Mouse (Mus musculus): Measurements from ENCODE around the gene Rbbp4. TPM values are rescaled to one million over a fixed set of nuclear protein-coding genes. Genes with fewer than 3 reads are reported as not detected.
"Not testable (repeated sequence)": the region's sequence is repeated elsewhere in the genome, so short reads cannot be mapped to it uniquely, and the experiment has no call there.

Rbbp4 gene
- polyA plus RNA-seq, 1 experiment from 2014 or later: 428 TPM

GRCm38 (mm10) chr4:129362771-129363170, 27.6 kb upstream of the Rbbp4 start:
- Histone ChIP-seq H3K4me2 (ENCODE audit: low read length) (no peak overlapping the region), H3K9ac (ENCODE audit: low read length) (no peak overlapping the region), H3K9me3 (replicated peaks; ENCODE audit: control insufficient read depth, low read length) (no peaks in the 10 kb centered on the region), H3K27me3 (replicated peaks; ENCODE audit: control insufficient read depth, insufficient read depth, low read length) (no peaks in the 10 kb centered on the region), H3K36me3 (ENCODE audit: control insufficient read depth, insufficient read depth, low read length) (peaks cover 19% of the 10 kb centered on the region), H3K27ac (ENCODE audit: low read depth, low read length) (no peak overlapping the region), H3K4me1 (ENCODE audit: control insufficient read depth, insufficient read depth, low read length) (no peaks in the 10 kb centered on the region), H3K4me3 (ENCODE audit: low read depth, low read length) (no peak overlapping the region)
- ATAC-seq: no peak
- 67% methylated on average over 5 of the region's 5 CpGs for WGBS
- no peak for DNase-seq (ENCODE audit: low spot score)

- H3K36me3 ChIP-seq (ENCODE audit: control insufficient read depth, insufficient read depth, low read length): peaks cover 20% of the 10 kb centered on the region
- not testable (repeated sequence) for H3K9me3 ChIP-seq (replicated peaks; ENCODE audit: control insufficient read depth, low read length); H3K27me3 ChIP-seq (replicated peaks; ENCODE audit: control insufficient read depth, insufficient read depth, low read length); H3K4me1 ChIP-seq (ENCODE audit: control insufficient read depth, insufficient read depth, low read length); H3K4me3 ChIP-seq (ENCODE audit: low read depth, low read length); H3K27ac ChIP-seq (ENCODE audit: low read depth, low read length); DNase-seq (ENCODE audit: low spot score); ATAC-seq; H3K9ac ChIP-seq (ENCODE audit: low read length); H3K4me2 ChIP-seq (ENCODE audit: low read length)
- 88% methylated on average over 3 of the region's 3 CpGs for WGBS
Measured at GRCm38 (mm10) chr4:129362238-129362637, 27.1 kb upstream of the Rbbp4 start.

- Histone ChIP-seq H3K9me3 (replicated peaks; ENCODE audit: control insufficient read depth, low read length) (no peaks in the 10 kb centered on the region), H3K4me2 (ENCODE audit: low read length) (no peak overlapping the region), H3K4me3 (ENCODE audit: low read depth, low read length) (no peak overlapping the region), H3K9ac (ENCODE audit: low read length) (no peak overlapping the region), H3K36me3 (ENCODE audit: control insufficient read depth, insufficient read depth, low read length) (peaks cover 51% of the 10 kb centered on the region), H3K27ac (ENCODE audit: low read depth, low read length) (no peak overlapping the region), H3K27me3 (replicated peaks; ENCODE audit: control insufficient read depth, insufficient read depth, low read length) (no peaks in the 10 kb centered on the region), H3K4me1 (ENCODE audit: control insufficient read depth, insufficient read depth, low read length) (no peaks in the 10 kb centered on the region)
- WGBS: 92% methylated on average over 15 of the region's 15 CpGs
- no peak for DNase-seq (ENCODE audit: low spot score)
- no peak for ATAC-seq
Measured at GRCm38 (mm10) chr4:129357613-129358163, 22.5 kb upstream of the Rbbp4 start.

- no peaks in the 10 kb centered on the region for H3K27me3 ChIP-seq (replicated peaks; ENCODE audit: control insufficient read depth, insufficient read depth, low read length)
- peaks cover 44% of the 10 kb centered on the region for H3K36me3 ChIP-seq (ENCODE audit: control insufficient read depth, insufficient read depth, low read length)
- H3K4me1 ChIP-seq (ENCODE audit: control insufficient read depth, insufficient read depth, low read length): no peaks in the 10 kb centered on the region
- H3K27ac ChIP-seq (ENCODE audit: low read depth, low read length): no peak overlapping the region
- no peak overlapping the region for H3K4me2 ChIP-seq (ENCODE audit: low read length)
- ATAC-seq (no peak), DNase-seq (ENCODE audit: low spot score) (no peak)
- WGBS: 85% methylated on average over 15 of the region's 15 CpGs
- no peak overlapping the region for H3K9ac ChIP-seq (ENCODE audit: low read length)
- no peak overlapping the region for H3K4me3 ChIP-seq (ENCODE audit: low read depth, low read length)
- no peaks in the 10 kb centered on the region for H3K9me3 ChIP-seq (replicated peaks; ENCODE audit: control insufficient read depth, low read length)
Measured at GRCm38 (mm10) chr4:129354236-129354635, 19.1 kb upstream of the Rbbp4 start.

- Histone ChIP-seq H3K9ac (ENCODE audit: low read length) (no peak overlapping the region), H3K27ac (ENCODE audit: low read depth, low read length) (no peak overlapping the region), H3K27me3 (replicated peaks; ENCODE audit: control insufficient read depth, insufficient read depth, low read length) (no peaks in the 10 kb centered on the region), H3K9me3 (replicated peaks; ENCODE audit: control insufficient read depth, low read length) (no peaks in the 10 kb centered on the region), H3K36me3 (ENCODE audit: control insufficient read depth, insufficient read depth, low read length) (peaks cover 42% of the 10 kb centered on the region), H3K4me1 (ENCODE audit: control insufficient read depth, insufficient read depth, low read length) (no peaks in the 10 kb centered on the region), H3K4me3 (ENCODE audit: low read depth, low read length) (no peak overlapping the region), H3K4me2 (ENCODE audit: low read length) (no peak overlapping the region)
- 93% methylated on average over 12 of the region's 12 CpGs for WGBS
- DNase-seq (ENCODE audit: low spot score) (no peak), ATAC-seq (no peak)
Measured at GRCm38 (mm10) chr4:129353176-129353575, 18.0 kb upstream of the Rbbp4 start.

- 0 out of 2 replicates have a peak, but pooled peaks have one; percentile 32 for ATAC-seq
- H3K27ac ChIP-seq (ENCODE audit: low read depth, low read length): no peak overlapping the region
- no peak for DNase-seq (ENCODE audit: low spot score)
Measured at GRCm38 (mm10) chr4:129351111-129351510, 15.9 kb upstream of the Rbbp4 start.

GRCm38 (mm10) chr4:129350644-129351043, 15.5 kb upstream of the Rbbp4 start:
- ATAC-seq (peak; percentile 81), DNase-seq (ENCODE audit: low spot score) (peak; percentile 90)
- no peaks in the 10 kb centered on the region for H3K27me3 ChIP-seq (replicated peaks; ENCODE audit: control insufficient read depth, insufficient read depth, low read length)
- no peak overlapping the region for H3K9ac ChIP-seq (ENCODE audit: low read length)
- H3K27ac ChIP-seq (ENCODE audit: low read depth, low read length): no peak overlapping the region
- H3K4me3 ChIP-seq (ENCODE audit: low read depth, low read length): no peak overlapping the region
- no peaks in the 10 kb centered on the region for H3K9me3 ChIP-seq (replicated peaks; ENCODE audit: control insufficient read depth, low read length)
- H3K4me1 ChIP-seq (ENCODE audit: control insufficient read depth, insufficient read depth, low read length): no peaks in the 10 kb centered on the region
- peaks cover 38% of the 10 kb centered on the region for H3K36me3 ChIP-seq (ENCODE audit: control insufficient read depth, insufficient read depth, low read length)
- 6% methylated on average over 1 of the region's 1 CpGs for WGBS
- H3K4me2 ChIP-seq (ENCODE audit: low read length): no peak overlapping the region

More at GRCm38 (mm10) chr4:129351111-129351510, 15.9 kb upstream of the Rbbp4 start:
- Histone ChIP-seq H3K9ac (ENCODE audit: low read length) (no peak overlapping the region), H3K9me3 (replicated peaks; ENCODE audit: control insufficient read depth, low read length) (no peaks in the 10 kb centered on the region), H3K27me3 (replicated peaks; ENCODE audit: control insufficient read depth, insufficient read depth, low read length) (no peaks in the 10 kb centered on the region), H3K36me3 (ENCODE audit: control insufficient read depth, insufficient read depth, low read length) (peaks cover 40% of the 10 kb centered on the region), H3K4me2 (ENCODE audit: low read length) (no peak overlapping the region), H3K4me3 (ENCODE audit: low read depth, low read length) (no peak overlapping the region), H3K4me1 (ENCODE audit: control insufficient read depth, insufficient read depth, low read length) (no peaks in the 10 kb centered on the region)
- 72% methylated on average over 6 of the region's 6 CpGs for WGBS

GRCm38 (mm10) chr4:129346481-129347154, 11.4 kb upstream of the Rbbp4 start:
- WGBS: 89% methylated on average over 15 of the region's 15 CpGs
- H3K27ac ChIP-seq (ENCODE audit: low read depth, low read length): no peak overlapping the region
- H3K4me2 ChIP-seq (ENCODE audit: low read length): no peak overlapping the region
- H3K9ac ChIP-seq (ENCODE audit: low read length): no peak overlapping the region
- H3K27me3 ChIP-seq (replicated peaks; ENCODE audit: control insufficient read depth, insufficient read depth, low read length): no peaks in the 10 kb centered on the region
- ATAC-seq (no peak), DNase-seq (ENCODE audit: low spot score) (peak; percentile 13)
- H3K9me3 ChIP-seq (replicated peaks; ENCODE audit: control insufficient read depth, low read length): no peaks in the 10 kb centered on the region
- H3K4me3 ChIP-seq (ENCODE audit: low read depth, low read length): no peak overlapping the region
- peaks cover 41% of the 10 kb centered on the region for H3K36me3 ChIP-seq (ENCODE audit: control insufficient read depth, insufficient read depth, low read length)
- H3K4me1 ChIP-seq (ENCODE audit: control insufficient read depth, insufficient read depth, low read length): no peaks in the 10 kb centered on the region

- DNase-seq (ENCODE audit: low spot score) (no peak), ATAC-seq (no peak)
- Histone ChIP-seq H3K4me3 (ENCODE audit: low read depth, low read length) (no peak overlapping the region), H3K27ac (ENCODE audit: low read depth, low read length) (no peak overlapping the region), H3K9ac (ENCODE audit: low read length) (no peak overlapping the region), H3K9me3 (replicated peaks; ENCODE audit: control insufficient read depth, low read length) (no peaks in the 10 kb centered on the region), H3K36me3 (ENCODE audit: control insufficient read depth, insufficient read depth, low read length) (peaks cover 42% of the 10 kb centered on the region), H3K27me3 (replicated peaks; ENCODE audit: control insufficient read depth, insufficient read depth, low read length) (no peaks in the 10 kb centered on the region), H3K4me1 (ENCODE audit: control insufficient read depth, insufficient read depth, low read length) (no peaks in the 10 kb centered on the region), H3K4me2 (ENCODE audit: low read length) (no peak overlapping the region)
- WGBS: 85% methylated on average over 2 of the region's 2 CpGs
Measured at GRCm38 (mm10) chr4:129342705-129343104, 7.5 kb upstream of the Rbbp4 start.

All from forebrain, embryonic 14.5 days (tissue).